Mouse (Mus musculus) cerebellum, adult 18-20 months (tissue): ENCODE results near the gene Tvp23b.

Experiments
- DNase-seq, 2 experiments: peaks; one replicate each; pipeline ENCODE4 v3.0.0; 2021

Tvp23b gene

DNA sequence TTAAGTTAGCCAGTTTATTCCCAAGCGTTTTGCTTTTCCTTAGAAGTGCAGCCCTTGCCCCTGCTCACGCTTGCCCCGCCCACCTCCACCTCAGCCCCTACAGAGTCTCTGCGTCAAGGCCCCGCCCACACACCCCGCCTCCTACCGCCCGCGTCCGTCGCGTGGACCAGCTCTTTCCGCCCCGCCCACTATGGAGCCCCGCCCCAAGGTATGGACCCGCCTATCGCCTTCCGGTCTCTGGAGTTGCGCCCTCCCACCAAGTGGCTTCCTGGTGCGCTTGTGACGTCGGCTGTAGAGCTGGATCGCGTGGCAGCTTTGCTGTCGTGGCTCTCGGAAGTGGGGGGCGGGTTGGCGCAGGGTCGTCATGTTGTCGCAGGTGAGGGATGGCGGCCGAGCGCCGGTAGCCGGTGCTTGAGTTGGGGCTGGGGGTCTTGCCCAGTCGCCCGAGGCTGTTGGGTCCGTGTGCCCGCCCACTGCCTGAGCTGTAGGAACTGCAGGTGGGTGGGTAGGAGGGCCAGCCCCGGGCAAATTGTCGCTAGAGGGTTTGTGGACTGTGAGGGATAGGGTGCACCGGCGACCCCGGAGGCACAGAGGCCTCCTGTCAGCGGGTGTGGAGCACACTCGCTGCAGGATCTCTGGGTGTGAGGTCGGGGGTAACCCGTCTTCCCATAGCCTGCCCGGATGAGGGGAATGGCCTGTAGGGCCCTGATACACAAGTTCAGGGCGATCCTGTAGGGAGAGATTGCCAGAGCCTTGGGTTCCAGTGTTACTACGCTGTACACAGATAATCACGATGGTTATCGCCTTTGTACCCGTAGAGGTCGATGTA is at the start of gene Tvp23b:
Tvp23b (plus strand) TSS at position 236 of the 829 bp plus-strand sequence.
- DNase-seq = peak; percentile 98 to 99

DNA sequence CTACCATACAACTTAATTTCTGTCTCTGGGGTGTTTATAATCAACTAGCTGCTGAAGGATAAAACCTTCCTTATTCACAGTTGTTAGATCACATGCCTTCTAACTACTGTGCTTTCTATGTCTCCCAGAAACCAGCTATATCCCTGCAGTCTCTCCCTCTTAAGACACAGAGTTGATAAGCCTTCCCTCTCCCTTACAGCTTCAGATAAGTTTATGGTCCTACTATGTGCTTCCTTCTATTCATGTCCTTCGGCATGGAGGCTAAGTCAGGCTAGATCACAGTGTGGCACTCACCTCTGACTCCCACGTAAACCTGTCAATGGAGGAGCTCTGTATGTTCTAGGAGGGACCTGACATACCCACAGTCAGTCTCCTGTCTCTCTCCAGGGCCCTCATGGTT is 48.9 kb upstream of the Tvp23b start:
- no peak for DNase-seq

DNA sequence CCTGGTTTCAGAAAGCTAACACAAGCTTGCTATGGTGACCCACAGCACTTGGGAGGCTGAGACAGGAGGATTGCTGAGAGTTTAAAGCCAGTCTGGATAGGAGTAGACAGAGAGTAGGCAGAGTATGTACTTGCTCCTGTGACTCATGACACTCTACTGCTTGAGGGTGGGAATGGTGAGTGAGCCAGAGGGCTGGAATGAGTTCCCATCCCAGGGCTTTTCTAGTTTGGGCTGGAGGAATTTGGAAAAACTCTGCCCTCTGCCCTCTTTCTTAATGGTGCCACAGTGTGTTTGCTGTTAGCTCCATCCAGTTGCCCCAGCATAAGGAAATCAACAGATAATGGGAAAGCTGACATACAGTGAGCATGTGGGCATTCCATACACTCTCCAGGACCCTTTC is 47.3 kb upstream of the Tvp23b start:
- DNase-seq = no peak

DNA sequence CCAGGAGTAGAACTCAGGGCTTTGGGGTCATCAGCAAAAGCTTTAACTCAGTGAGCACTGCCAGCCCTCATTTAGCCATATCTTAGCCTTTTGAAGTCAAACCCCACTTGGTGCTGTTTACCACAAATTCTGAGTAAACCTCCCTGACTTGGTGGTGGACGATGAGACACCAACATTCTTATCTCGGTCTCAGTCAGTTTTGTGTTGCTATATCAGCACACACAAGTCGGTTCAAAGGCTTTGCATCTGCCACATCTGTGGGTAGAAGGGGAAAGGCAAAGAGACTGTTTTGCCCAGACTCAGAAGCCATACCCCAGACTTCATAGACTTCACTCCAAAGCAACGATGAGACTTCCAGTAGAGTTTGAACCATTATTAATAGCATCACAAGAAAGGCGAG is 34.7 kb upstream of the Tvp23b start:
- DNase-seq = no peak

DNA sequence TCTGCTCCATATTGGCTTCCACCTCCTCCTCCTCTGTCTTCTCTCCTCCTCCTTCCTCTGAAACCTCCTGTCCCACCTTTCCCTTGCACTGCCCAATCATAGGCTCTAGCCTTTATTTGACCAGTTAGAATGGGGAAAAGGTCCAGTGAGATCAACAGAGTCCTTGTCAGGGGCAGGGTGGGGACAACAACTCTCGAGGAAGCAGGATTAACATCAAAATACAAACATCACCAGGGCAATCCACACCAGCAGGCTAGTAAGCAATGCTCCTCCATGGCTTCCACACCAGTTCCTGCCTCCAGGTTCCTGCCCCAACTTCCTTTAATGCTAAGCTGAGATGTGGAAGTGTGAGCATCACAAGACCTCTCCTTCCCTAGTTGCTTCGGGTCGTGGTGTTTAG is 33.5 kb upstream of the Tvp23b start:
- no peak for DNase-seq

DNA sequence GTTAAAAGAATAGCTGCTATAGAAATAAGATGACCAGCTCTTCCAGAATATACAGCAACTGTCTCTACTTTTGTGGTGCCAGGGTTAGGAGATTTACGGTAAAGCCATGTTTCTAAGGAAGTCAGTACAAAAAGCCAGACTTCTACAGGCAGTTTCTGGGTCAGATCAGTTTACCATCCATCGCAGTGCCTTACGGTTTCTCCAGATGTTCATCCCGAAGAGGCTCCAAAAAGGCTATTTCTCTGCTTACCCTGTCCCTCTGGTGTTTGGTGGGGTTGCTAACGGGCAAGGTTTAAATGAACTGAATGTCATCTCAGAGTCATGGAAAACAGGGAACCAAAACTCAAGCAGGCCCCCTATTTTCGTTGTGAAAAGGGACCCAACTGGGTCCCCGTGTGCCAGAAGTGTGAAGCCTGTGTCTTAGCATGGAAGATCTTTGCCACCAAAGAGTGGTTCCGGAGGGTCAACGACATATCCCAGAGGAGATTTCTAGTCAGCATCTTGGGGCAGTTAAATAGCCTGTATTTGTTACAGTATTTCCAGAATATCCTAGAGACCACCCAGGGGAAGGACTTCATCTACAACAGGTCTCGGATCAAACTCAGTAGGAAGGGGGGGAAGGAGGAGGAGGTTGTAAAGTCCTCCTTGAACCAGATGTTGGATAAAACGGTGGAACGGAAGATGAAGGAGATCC is 32.1 kb upstream of the Tvp23b start, which contains the start of gene Fbxw10:
Fbxw10 (plus strand) TSS at position 109 of the 694 bp plus-strand sequence.
- DNase-seq = peak in 1 of 2 experiments; percentile 4

DNA sequence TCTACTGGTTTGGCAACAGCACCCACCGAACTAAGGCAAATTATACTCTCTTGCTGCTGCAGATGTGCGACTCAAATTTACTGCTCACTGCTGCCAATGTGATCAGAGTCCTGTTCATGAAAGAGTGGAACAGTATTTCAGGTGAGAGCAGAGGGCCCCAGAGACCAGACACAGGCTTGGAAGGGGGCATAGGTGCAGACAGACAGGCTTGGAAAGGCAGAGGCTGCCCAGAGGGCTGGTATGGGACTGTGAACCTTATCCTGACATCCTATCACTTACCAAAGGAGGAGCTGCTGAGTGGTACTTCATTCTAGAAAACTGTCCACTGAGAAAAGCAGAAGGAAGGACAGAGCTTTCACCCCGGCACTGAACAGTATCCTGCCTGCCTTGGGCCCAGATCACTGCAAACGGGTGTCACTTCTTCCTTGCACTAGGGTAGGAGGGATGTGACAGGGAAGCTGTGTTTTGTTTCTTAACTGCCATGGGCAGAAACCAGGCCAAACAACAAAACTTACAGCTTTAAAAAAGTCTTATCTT is 31.5 kb upstream of the Tvp23b start:
- DNase-seq = no peak

DNA sequence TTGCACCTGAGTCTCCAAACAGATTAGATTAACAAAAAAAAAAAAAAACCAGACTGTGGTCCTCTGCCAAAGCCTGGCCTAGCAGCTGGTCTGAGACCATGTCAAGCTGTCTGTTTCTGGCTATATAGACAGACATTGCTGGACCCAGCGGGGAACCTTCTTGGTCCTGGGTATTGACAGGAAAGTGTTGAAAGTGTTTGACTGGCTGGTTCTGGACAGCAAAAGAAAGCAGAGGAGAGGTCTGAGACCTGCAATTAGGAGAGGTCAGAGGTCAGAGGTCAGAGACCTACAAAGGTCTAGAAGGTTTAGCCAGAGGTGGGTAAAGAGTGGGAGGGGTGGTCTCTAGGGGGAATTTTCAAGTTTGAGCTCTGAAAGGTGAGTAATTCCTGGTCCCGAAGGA is 31.0 kb upstream of the Tvp23b start:
- no peak for DNase-seq

DNA sequence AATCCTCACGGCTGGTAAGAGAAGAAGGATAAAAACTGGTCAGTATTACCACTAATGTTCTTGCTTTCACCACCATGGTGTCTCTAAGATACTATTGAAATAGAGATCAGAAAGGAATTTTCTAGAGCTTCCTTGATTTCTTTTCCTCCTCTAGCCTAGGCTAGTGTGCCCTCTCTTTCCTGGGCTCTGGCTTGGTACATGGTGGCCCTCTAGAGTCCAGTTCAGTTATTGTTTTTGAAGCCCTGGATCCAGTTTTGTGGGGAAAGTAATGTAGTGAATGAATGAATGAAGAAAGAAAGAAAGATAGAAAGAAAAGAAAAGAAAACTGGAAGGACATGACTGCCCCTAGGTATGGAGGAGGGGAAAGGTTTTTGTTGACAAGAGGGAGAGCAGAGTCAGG is 28.1 kb upstream of the Tvp23b start:
- peak; percentile 8 to 13 for DNase-seq

DNA sequence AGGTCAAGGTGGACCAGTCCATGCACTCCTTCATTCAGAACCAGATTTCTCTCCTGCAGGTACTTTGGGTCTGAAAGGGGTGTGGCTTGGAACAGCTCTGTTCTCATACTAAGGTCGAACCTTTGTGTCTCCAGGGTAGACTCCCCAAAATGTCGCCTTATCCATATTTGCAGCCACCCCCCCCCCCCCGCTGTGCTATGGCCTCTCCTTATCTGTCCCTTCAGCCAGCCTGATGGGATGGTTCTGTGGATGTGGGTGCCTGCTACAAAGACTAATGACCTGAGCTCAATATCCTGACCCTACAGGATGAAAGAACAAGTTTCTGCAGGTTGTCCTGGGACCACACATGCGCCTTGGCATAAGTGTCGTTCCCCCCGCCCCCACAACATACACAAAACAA is 25.9 kb upstream of the Tvp23b start:
- no peak for DNase-seq

DNA sequence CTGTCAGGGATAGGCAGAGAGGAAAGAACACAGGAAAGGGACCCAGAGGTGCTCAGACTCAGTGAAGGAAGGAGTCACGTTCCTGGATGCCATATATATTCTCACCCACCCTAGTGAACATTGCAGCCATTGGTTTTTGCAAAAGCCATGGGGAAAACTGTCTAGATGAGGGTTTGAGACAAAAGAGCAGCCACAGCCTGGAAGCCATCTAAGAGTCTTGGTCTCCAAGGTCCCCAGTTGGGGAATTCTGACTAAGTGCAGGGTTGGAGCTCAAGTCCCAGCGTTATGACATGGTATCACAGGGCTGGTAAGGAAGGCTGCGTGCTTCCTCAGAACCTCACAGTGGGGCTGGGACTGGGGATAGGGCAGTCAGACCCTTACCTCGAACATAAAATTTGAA is 13.7 kb upstream of the Tvp23b start:
- no peak for DNase-seq

DNA sequence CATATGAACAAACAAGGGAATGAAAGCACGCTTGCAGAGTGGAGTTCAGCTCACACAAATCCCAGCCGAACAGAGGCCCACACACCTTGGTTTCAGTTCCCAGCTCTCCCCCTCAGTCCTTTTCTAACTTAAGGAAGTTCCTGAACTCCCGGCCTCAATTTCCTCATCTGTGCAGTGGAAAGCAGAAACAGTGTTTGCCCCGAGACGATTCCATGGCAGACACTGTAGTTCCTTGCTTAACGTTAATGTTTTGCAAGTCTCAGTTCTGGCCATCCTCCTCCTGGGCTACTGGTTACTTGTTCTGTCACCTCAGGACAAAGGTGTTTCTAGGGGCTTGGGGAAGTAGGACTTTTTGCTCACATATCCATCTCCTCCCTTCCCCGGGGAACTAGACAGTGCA is 12.6 kb upstream of the Tvp23b start:
- DNase-seq = no peak

DNA sequence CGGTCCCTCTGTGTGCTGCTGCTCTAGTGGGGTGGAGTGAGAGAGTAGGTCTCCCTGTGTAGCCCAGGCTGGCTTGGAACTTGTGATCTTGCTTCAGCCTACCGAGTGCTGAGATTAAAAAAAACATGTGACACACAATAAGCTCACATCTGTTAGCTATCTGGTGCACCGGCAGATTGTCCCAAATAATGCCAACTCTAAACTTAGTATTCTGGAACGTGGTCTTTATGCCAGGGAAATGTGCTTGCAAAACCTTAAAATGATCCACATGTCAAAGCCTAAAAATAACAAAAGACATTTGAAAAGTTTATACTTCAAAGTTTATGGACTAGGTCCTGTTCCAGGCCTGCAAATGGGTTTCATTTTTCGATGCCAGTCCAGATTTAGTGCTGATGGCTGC is 10.1 kb upstream of the Tvp23b start:
- no peak for DNase-seq

DNA sequence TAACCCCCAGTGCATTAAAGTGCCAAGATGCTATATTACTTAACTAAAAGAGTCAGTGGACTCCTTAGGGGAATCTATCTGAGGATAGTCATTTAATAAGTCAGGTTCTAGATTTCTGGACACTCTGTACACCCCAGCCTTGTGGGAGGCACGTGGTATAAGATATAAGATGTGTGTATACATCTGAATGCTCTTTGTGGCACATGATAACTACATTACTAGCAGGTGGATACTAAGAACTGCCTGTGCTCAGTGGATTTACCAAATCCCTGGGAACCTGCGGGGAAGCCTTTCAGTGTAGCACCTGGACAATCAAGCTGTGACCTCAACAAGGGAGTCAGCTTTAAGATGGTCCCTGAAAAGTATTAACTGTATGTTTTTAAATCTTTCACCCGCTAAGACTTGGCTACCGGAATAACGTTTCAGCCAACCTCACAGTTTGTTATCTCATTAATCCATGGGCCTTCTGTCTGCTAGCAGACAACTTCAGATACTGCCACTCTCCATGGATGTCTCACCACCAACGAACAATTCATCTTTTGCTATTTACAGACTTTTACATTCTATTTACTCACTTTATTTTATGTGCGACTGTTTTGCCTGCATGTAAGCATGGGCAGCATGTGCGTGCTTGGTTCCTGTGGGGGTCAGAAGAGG is 9.4 kb upstream of the Tvp23b start:
- DNase-seq = no peak

DNA sequence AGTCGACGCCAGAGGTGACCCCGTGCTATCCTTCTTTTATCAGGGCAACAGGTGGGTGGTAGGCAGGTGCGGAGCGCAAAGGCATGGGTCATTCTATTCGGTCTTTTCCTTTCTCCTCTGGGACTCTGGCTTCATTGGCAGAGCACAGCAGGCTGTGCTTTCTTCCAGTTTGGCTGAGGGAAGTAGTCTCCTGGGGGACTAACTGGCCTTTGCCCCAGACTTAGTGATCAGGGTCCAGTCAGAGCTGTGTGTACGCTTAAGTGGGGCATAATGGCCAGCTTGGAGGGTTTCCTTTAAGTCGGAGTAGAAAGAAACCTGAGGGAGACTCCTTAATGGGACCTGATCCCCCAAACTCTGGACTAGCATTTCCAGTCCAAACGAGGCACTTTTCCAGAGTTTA is 5.8 kb upstream of the Tvp23b start:
- no peak for DNase-seq

DNA sequence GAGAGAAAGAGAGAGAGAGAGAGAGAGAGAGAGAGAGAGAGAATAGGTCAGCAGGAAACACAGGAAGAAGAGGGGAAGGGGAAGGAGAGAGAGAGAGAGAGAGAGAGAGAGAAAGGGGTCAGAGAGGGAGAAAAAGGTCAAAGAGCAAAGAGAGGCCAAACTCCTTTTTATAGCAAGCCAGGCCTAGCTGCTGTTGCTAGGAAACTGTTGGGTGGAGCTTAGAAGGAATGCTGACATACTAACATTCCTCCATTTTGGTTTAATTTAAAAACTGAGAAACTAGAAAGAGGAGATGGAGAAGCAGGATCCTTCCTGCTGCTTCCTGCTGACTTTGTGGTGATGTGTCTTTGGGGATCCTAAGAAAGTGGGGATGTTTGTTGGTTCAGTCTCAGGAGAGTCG is 3.6 kb upstream of the Tvp23b start:
- no peak for DNase-seq

DNA sequence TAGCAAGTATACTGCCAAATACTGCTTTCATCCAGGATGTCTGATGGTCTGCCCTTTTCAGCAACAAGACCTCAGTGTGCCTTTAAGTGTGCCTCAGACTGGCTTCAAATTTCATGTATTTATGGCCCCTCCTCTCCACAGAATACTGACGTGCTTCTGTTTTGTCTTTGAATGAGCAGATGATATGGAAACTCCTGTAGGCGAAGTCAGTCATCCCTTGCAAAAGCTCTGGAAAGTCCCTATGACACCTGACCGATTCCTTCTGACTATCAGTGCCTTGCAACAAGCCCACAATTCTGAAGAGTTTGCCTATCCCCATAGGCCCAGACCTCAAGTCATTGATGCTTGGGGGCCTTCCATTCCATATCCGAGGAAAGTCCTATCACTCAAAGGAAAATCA is 2.8 kb upstream of the Tvp23b start:
- no peak for DNase-seq

DNA sequence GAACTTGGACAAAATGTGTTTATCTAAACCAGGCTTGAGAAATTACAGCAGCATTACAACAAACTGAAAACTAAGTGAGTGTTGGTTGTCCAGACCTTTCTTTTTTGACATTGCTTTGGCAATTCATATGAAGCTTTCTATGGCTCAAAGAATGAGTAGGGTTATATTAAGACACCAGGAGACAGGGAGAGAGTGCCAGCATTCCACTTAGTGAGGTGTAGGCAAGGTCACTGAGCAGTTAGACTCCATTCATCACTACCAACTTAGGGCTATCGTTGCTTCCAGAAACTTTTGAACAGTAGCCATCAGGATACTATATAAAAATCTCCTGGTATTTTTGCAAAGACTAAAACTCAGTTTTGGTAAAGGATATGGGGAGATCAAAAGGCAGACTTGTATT is 1.9 kb upstream of the Tvp23b start:
- DNase-seq = no peak

DNA sequence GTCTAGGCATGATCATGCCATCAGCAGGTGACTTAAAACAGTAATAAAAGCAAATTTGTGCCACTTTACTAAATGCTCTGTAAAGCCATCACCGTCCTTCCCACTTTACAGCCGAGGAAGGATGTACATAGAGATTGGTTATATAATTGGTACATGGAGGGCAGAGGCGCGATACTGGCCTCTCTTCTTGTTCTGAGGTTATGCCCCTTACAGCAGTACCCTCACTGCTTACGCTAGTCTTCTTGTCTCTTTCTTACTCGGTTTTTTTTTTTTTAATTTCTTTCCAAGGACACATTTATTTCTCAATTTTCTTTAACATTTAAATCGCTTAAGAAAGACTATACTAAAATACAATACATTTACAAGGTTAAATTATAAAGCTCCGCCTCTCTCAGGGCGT is 527 bp upstream of the Tvp23b start:
- DNase-seq = peak; percentile 33 to 43

DNA sequence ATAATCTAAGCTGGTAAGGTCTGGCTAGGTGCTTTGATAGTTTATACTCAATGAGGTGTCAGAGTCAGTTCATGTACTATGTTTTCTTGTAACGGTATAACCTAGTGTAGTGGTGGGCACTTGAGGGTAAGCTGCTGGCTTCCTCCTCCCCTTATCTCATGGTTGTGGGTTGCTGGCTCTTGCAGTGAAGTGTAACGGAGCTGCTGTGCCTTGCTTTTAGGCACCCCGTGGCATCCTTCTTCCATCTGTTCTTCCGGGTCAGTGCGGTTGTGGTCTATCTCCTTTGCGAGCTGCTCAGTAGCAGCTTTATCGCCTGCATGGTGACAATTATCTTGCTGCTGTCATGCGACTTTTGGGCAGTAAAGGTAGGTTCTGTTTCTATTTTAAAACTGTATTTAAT is 4.2 kb downstream of the Tvp23b start:
- DNase-seq = no peak

DNA sequence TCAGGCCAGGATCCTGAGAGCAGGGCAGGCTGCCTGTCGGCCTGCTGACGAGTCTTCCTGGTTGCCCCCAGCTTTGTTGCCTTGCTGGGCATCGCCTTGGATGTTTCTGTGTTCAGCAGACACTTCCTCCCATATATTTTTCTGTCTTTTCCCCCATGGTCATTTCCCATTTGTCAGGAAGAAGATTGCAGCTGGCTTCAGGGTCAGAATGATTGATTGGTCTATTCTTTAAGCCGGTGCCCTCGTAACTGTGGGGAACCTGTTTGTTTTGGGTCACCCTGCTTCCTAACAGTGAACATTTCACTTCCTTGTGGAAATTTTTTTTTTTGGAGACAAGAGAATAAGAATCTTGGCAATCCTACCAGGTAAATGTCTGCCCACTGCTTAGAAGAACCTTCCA is 6.1 kb downstream of the Tvp23b start:
- DNase-seq = no peak

DNA sequence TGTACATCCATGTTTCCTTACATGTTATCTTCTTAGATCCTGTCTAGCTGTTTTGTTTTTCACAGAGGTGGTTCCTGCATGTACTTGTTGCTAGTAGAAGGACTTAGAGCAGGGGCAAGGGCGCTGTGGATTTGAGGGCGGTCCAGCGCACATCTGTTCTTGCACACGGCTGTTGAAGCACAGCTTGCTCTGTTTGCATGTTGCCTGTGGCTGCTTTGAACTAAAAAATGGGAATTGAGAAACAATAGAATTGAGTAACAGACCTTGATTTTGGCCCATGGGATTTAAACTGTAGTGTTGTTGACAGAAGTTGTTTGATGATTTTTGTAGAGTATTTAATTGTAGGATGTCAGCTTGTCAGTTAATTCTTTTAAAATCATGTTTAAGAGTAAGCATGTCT is 11.5 kb downstream of the Tvp23b start:
- no peak for DNase-seq

DNA sequence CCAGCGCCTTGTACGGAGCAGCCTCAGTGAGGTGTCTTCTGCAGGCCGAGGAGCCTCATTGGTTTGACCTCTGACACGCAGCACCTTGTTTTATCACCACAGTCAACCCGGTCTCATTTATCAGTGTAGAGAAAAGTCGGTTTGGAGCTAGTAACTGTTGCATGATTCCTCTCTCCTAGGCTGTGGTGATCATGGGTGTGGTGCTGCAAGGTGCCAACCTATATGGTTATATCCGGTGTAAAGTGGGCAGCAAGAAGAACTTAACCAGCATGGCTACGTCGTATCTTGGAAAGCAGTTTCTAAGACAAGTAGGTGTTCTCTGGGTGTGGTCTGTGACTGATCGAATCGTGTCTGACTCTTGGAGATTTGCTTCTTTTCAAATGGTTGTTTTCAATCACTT is 12.5 kb downstream of the Tvp23b start:
- no peak for DNase-seq
